Mouse (Mus musculus) retina, postnatal 1 day (tissue): ENCODE measurements around the gene Focad.
A peak's percentile ranks its signal among the peaks of the same experiment; 100 is the strongest.

Experiments used
- DNase-seq: peaks from one replicate; pipeline ENCODE4 v3.0.0-alpha.2; 2012

Focad gene

DNA sequence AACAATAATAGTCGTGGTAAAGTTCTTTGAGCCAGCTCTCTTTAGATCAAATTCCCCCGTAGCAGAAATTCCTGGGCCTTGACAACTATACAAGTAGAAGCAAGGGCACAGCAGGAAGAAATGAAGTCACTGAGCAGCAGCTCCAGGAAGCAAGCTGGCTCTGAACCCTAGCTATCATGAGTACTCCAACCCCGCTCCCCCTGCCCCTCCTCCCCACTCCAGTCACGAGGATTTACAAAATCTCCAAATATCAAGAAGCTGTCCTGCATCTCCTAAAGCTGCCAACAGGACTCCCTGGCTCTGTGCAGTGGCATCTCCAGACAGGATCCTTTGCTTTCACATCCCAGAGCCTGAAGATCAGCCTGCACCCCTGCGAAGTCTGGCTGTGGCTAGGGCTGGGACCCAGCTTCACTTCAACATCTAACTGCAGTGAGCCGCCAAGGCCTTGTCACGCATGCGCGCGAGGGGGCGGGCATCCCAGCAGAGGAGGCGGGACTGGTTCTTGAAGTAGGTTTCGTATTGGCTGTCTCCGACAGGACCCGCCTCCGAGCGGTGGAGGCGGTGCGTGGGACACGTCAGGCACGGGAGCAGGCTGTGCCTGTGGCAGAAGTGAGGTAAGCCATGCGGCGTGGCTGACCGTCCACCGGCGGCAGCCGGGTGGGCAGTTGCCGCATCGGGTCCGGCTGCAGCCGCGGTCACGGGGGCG lies at the start of gene Focad:
Gene Focad (plus strand): TSS at position 568 of the 706 bp plus-strand sequence.
- DNase-seq: peak; percentile 98

DNA sequence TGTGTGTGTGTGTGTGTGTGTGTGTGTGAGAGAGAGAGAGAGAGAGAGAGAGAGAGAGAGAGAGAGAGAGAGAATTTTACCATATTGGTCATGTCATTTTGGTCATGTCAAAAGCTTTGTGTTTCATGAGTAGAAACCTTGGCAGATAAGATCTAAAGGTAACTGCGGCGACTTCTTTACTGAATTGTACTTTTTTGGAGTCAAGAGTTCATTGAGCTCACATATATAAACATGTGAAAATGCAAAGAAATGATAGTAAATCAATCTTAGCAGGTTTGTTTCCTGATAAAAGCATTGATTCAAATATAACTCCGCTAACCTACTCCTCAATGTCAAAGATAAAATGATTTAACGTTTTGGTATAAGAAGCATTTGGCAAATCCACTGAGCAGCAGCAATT lies 49.3 kb upstream of the Focad start:
- no peak for DNase-seq

DNA sequence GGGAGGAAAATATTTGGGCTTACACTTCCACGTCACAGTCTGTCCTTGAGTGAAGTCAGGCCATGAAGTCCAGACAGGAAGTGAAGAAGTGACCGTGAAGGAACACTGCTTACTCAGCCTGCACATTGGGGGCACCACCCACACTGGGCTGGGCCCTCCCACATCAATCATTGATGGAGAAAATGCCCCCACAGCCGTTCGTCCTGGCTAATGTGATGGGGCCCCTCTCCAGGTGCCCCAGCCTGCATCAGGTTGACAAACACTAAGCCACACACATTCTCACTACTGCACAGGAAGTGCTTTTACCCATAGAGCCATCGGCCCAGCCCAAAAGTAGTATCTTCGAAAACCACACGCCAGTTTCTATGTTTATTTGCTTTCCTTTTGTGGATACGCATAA lies 48.1 kb upstream of the Focad start:
- DNase-seq: no peak

DNA sequence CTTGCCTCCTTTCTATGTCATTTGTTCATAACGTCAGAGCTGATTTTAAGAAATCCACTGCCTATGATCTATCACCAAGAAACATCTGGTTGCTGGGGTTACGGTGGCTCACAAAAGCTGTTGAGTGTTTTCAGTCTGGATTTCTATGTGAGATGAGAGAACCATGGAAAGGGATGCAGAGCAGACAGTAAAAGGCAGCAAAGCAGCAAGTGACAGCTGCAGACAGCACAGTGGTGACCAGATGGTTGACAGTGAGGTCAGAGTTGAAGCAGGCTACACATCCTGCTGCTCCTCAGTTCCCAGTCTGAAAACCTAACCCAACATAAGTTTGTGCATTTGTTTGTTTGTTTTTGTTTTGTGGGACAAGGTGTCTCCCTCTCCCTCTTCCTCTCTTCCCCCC lies 19.0 kb upstream of the Focad start:
- no peak for DNase-seq

DNA sequence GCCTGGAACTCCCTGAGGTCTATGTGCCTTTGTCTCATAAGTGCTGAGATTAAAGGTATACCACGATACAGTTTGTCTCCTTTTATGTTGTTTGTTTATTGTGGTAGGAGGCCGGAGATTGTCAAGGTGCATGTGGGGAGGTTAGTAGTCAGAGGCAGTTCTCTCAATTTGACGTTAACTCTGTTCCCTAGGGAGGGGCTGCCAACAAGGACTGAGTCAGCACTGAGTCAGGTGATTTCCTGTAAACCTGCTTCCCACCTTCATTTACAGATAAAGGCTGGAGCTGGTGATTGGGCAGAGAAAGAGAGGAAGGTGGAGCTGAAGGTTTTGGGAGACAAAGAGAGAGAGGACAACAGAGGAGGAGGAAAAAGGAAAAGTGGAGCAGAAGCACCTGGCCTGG lies 15.4 kb upstream of the Focad start:
- no peak for DNase-seq

DNA sequence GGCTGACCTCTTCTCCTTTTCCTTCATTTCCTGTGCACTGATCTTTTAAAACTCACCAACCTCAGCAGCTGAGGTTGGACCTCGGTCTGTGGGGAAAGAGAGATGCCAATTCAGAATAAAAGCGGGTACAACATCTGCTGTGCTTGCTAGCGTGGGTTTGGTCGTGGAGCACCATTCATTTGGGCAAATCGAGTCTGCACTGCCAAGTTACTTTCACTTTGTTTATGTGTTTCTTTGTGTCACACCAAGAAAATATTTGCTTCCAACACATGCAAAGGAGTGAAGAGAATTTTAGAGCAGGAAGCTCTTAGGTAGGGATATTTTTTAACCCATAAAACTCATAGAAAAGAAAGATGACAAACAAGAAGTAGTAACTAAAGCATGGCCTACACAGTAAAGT lies 13.0 kb upstream of the Focad start:
- DNase-seq: no peak

DNA sequence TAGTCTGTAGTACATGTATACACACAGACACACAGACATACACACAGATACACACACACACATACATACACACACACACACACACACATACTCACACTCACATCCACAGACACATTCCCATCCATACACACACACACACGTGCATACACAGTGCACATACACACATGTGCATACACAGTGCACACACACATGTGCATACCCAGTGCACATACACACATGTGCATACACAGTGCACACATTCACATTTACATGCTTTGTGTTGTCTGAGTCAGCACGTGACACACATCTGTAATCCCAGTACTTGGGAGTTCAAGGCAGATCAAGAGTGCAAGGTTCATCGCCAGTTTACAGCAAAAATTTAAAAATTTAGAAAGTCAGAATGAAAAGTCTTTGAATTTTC lies 12.5 kb upstream of the Focad start:
- DNase-seq: no peak

DNA sequence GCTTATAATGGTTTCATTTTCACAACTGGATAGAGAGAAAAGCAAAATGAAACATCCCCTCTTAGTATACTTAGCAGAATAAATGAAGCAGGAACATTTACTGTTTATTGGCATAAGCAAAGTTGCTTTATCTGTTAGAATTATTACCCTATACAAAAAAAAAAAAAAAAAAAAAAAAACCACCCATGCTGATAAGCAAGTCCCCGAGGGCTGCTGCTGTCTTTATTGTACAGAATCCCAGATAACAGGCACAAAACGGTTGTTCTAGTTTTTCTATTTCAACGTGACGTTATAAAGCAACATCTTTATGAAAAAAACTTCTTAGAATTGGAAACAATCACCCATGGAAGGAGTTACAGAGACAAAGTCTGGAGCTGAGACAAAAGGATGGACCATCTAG lies 12.0 kb upstream of the Focad start:
- no peak for DNase-seq

DNA sequence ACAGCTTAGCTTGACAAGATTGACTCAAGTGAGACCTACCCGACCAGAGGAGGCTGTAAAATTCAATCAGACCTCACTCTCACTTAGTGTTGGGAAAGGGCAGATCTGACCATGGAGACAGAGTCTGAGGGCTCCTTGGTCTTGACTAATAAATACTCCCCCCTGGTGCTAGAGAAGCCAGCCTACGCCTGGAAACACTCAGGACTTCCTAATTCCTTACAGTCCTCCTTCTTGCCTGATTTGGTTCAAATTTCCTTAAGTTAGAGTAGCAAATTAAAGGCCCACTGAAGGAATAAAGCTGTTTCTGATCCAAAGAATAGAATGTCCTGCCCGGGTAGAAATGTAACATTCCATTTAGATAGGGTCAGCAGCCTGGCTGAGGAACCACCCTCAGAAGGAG lies 10.6 kb upstream of the Focad start:
- no peak for DNase-seq

DNA sequence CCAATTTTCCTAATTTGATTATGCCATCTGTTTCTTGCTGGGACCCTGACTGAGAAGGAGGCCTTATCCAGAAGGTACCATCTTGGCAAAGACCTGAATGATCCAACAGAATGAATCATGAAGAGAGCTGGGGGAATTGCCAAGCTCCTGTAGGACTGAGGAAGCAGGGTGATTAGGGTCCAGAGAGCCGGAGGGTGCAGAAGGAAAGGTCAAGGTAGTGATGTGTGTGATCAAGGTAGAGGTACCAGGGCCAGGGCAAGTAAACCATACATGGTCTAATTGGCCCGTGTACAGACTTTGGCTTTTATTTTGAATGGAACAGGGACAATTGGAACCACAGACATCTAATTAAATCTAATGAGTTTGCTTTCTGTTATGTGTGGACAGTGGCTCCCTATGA lies 4.1 kb upstream of the Focad start:
- DNase-seq: no peak

DNA sequence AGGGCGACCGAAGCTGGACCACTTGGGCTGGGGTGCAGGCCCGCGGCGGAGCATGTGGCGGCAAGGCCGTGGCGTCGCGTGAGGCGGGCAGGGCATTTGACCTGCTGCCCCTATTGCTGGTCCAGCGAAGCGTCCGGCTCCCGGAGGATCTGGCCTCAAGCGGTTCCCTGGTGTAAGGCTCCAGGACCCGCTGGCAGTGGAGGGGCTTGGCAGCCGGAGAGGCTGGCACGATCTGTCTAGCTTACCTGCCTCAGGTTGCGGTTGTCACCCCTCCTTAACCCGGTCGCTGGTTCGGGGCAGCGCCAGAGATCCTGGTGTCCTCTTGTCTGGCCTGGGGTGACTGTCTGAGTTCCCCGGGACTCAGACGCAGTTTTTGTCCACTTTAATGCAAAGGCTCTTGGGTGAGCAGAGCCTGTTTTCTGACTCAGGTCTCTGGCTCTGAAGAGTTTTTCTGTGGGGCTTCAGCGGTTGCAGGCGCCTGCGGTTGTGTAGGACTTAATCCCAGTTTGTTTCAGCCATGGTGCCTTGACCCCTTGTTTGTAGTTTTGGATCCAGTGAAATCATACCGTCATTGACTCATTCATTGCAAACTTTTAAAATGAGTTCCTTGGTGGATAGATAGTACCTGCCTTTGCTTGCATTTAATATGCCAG lies 465 bp downstream of the Focad start:
- no peak for DNase-seq

DNA sequence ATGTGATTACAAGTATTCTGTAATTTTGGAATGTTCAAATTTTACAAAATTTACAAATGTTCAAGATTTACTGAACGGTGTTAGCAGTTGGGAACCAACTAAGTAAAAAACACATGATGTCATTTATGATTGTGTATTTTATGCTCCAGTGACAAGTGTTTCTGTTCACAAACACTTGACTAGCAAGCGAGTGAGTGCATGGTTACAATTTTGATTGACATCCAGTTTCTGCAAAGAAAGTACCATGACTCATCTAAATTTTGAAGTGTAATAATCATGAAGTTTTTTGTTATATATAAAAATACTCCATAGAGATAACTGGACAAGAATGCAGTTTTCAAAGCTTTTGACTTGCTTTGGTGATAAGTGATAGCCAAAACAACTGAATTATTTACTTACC lies 1.3 kb downstream of the Focad start:
- no peak for DNase-seq

DNA sequence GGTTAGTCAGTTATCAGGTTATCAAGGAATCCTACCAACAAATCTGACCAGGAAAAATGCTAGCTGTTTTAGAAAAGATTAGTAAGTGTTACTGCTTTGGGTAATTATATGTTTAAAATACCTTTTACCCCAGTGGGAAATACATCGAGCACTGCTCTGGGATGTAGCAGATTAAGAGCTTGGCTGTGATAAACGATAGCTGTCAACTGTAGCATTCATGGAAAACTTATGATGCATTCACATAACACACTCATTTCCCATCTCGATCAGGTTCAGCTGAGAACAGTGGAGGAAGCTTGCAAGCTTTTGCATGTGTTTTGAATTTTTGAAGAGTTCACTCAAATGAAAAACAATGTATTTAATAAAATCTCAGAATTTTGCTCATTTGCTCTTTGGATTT lies 14.2 kb downstream of the Focad start:
- DNase-seq: no peak

DNA sequence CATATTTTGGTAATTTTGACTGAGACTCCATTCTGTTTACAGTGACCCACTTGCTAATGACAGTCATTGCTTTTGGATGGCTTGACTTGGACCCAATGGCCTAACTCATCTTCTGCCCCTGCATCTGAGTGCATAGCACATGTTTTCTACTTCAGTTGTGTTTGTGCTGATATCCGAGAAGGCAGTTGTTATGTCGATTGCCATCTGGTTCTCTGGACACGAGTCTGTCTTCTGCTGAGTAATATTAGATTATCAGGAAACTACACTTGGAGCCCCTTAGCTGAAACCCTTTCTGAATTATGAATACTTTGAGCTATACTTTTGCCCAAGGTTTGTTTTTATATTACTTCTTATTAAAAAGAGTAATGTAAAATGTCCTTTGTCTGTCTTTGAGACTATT lies 22.9 kb downstream of the Focad start:
- DNase-seq: no peak

DNA sequence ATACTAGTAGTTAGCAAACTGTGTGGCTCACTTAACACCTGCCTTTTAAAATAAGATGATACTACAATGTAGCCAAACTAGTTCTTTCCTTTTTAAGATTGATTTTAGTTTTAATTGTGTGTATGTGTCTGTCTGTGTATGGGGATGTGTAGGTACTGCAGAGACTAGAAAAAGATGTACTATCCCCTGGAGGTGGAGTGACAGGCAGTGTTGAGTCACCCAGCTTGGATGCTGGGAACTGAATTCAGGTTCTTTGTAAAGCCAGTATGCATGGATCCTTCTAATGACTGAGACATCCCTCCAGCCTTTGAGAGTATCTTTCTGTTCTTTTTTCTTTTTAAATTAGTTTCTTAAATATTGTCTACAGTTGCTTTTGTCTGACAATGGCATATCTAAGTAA lies 23.5 kb downstream of the Focad start:
- DNase-seq: no peak

DNA sequence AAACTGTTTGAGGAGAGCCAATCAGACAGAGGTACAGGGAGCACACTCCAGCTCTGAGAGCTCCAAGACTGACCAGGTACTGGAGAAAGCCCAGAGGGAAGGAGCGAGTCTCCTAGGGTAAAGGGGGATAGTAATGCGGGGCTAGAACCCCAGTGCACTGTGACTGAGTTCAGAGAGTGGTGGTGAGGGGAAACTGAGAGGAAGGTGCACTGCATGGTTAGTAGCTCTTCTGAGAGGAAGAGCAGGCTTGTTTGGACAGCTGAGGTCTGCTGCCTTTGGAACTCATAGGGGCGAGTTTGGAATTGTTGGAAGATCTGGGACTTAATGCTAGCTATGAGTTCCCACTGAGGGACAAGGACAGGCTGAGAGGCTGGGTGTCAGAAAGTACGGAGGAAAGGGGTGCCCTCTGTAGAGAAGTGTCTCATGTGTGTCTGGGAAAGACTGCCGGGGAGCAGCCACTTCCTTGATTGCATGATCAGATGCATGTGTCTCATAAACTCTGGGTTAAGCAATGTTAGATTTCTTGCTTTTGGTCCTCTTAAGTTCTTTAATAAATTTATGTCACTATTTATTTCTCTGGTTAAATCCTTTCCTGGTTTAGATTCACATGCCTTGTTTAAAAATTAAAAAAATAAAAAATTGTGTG lies 24.4 kb downstream of the Focad start:
- no peak for DNase-seq

DNA sequence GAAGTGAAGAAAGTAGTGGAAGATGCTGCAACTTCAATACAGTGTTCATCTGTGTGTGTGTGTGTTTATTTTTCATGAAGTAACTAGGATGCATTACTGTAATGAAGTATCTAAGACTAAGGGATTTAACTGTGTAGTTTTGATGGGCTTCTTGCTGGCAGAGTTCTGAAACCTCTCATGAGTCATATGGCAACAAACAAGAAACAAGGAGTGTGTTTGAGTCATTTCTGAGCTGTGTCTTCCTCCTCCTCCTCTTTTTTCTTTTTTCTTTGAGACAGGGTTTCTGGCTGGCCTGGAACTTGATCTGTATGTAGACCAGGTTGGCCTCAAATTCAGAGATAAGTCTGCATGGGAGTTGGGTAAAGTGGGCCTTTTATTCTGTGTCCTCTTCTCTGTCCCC lies 25.7 kb downstream of the Focad start:
- no peak for DNase-seq

DNA sequence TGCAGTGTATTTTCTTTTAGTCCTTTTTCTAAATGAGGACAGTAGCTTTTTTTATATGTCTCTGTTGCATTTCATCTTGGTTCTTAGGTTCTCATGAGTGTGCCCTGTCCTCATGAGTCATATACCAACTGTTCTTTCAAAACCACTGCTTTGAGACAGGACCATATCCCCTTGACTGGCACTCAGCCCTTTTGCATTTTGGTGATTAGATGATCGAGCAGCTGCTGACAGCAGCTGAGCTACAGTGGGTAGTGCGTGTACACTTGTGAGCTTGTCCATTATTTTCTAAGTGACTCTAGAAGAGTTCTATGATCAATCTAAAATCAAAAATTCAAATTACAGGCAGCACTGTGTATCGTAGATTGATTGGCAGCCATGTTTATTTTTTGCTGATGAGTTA lies 28.0 kb downstream of the Focad start:
- no peak for DNase-seq

DNA sequence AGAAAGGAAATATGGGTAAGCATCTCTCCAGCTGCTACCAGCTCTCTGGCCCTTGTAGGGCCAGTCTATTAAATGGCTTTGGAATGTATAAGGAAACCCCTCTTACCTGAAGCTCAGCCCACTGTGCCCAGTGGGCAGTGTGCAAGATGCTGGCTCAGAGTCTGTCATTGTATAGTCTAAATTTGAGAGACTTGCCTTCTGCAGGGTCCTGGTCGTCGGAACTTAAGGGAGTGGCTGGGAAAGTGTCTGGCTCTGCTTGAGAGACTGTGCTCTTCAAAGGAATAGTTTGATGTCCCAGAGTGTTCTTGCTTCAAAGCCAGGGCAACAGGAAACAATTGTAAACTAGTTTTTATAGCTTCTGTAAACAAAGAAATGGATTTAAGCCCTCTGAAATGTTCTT lies 41.5 kb downstream of the Focad start:
- DNase-seq: no peak

DNA sequence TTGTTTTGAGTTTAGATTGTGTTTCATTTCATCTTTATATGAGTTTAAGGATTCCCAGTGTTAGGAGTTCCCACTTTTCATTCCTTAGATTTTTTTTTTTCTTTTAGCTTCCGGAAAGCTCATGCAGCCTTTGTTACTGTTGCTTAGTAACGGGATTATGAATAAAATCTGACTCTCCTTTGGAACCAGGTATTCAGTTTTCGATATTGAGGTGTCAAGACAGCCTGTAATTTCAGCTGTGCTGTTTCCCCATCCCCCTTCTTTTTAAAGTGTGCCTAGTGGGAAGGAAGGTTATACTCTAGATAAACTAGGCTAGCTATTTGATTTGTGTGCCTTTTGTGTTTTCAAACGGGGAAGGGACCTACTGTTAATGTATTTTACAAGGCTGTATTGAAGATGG lies 42.1 kb downstream of the Focad start:
- DNase-seq: no peak

DNA sequence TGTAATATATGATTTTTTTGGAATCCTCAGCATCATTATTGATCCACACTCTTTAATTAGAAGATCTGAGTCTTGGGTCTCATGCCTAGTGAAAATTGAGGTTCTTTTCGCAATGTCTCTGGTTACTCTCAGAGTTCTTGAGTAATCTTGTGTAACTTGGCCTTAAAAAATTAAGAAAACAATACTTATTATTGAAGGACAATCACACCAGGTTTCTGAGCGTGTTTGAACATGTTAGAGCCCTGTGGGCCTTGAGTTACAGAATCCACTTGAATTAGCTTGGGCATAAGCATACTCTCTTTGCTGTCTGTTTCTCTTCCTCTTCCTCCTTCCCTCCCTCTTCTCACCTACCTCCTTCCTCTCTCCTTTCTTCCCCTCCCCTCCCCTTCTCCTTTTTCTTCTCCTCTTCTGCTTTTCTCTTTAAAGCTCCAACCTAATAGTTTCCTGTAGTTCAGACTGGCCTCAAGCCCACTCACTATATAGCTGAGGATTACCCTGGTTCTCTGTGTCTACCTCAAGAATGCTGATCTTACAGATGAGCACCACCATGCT lies 44.0 kb downstream of the Focad start:
- no peak for DNase-seq

DNA sequence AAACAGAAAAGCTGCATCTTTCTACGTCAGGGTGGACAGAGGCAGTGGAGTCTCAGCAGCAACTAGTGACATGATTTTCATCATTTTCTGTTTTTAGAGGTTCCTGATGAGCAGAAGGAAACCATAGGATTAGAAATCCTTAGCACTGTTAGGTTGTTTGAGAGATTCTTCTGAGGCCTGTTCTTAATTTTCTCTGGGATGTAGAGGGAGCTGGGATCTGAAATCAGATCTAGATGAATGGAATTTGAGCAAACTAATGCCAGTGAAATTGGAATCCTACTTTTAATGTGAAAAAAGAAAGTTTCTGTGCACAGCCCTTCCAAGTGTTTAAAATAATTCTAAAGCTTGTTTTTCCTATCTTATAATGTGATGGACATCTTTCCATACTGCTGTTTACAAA lies 55.0 kb downstream of the Focad start:
- no peak for DNase-seq

DNA sequence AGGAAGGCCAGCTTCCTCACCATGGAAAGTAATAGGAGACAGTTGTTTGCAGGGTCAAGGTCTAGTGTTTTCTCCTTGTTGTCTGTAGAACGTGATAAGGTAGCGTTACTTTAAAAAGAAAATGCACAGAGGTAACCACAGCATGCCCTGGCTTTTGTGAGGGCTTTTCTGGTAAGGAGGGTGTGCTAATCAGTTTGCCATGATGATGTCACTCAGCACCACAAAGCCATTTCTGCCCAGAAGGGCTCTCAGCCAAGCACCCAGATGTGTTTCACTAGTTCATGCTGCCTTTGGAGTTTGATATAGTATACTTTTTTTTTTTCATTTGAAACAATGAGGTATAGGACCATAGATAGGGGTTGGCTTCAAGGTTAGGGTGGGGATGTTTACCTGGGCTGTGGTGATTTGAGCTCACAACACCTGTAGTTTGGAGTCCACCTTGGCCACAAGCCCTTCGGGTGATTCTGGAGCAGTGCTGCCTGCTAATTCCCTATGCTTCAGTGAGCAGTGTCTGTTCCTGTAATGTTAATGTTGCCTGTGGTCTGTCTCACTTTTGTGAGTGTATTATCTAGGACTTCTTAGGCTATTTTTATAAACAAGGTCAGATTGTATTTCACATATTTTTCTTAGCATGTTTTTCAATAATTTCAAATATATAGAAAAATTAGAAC lies 61.2 kb downstream of the Focad start:
- DNase-seq: no peak

DNA sequence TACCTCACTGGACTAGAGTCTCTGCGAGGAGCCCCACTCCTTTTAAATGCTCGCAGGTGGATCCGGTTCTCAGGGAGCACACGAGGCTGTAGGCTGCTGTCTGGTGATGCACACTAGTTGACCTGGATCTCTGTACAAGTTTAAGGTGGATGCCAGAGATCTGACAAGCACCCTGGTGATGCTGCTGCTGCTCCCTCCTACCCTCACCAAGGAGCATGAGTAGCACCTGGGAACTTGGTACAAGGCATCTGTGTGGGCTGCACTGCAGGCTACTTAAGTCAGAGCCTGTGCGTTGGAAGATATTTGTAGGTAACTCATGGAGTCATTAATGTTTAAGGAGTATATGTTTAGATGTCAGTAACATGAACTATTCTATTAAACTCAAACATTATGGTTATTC lies 62.5 kb downstream of the Focad start:
- no peak for DNase-seq
